ENCODE assay signal across 7 mouse cellular contexts in genomic region chr15:52160181-52161088, GRCm38 (mm10).
DNase-seq lines count a peak whose midpoint lies in the region; ATAC-seq lines count a peak whose summit lies in the region.

No protein-coding gene starts in this region.

- no peak overlapping the region for H3K27ac ChIP-seq in hindbrain, embryonic 12.5 days

- H3K36me3 ChIP-seq in hindbrain, embryonic 12.5 days = no peaks in the 10 kb centered on the region

- H3K4me2 ChIP-seq in hindbrain, embryonic 12.5 days (replicated peaks) = peak overlapping the region; percentile 40

- H3K9ac ChIP-seq in hindbrain, embryonic 12.5 days = 0 out of 2 replicates have a peak overlapping the region, but pooled peaks have one; percentile 5

- DNase-seq in WW6 (ENCODE audit: low read depth, low spot score) = peak; percentile 36
- DNase-seq in cerebellum, adult 9-11 months = peak; percentile 90
- DNase-seq in frontal cortex, adult 2 months (ENCODE audit: extremely low spot score in 1 of 2, low spot score in 1 of 2) = peak; percentile 65 to 89
- DNase-seq in layer of hippocampus, postnatal 14 days (ENCODE audit: low spot score in 2 of 2) = peak; percentile 78 to 90
- DNase-seq in lung, postnatal 14 days = peak; percentile 79
- DNase-seq in right cerebral cortex, adult 2 months (ENCODE audit: low spot score in 2 of 2) = peak; percentile 86 to 88

- H3K4me3 ChIP-seq in hindbrain, embryonic 12.5 days = no peak overlapping the region

- peaks cover 12% of the 10 kb centered on the region for H3K4me1 ChIP-seq in hindbrain, embryonic 12.5 days

- peak; percentile 90 for ATAC-seq in hindbrain, embryonic 12.5 days (ENCODE audit: low FRiP score)

- H3K27me3 ChIP-seq in hindbrain, embryonic 12.5 days = no peaks in the 10 kb centered on the region; the same call in 1 of the 2 replicates

- H3K9me3 ChIP-seq in hindbrain, embryonic 12.5 days (replicated peaks) = no peaks in the 10 kb centered on the region

- WGBS in hindbrain, embryonic 12.5 days = 18% methylated on average over 18 of the region's 18 CpGs

Comparison
In these comparisons a context has a peak if more than half of its experiments do, and no peak if none do; other contexts are left out.
1. DNase-seq: peak in every context shown above with its lines; median percentile 90 in cerebellum, adult 9-11 months; 87 in right cerebral cortex, adult 2 months; 84 in layer of hippocampus, postnatal 14 days; 79 in lung, postnatal 14 days; 77 in frontal cortex, adult 2 months; 36 in WW6.